19 mouse cellular contexts compared by ENCODE assay signal in the genomic region with DNA sequence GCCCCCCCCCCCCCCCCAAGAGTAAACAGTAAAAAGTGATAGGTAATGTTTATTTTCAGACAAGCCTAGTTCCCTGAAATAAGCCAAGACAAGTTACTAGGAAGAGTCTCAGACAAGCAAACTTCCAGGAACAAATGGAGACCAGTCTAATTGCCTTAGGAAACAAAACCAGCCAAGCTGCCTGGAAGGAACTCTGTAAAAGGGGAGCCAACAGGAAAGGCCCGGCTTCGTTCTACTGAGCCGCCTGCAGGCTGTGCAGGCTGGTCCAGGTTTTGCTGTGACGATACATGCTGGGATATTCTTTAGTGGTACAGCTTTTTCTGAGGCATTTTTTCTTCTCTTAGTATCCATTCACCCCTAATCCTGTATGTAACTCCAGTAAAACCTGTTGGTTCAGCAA.
DNase-seq lines count a peak whose midpoint lies in the region; ATAC-seq and TF ChIP-seq lines count a peak whose summit lies in the region.
"Had no signal": no experiment of that assay in that cellular context is flagged by ENCODE, and none has a peak within 500 bp of the region (broad histone marks: within the 10 kb centered on the region; RNA-seq: fewer than 3 reads in every experiment).

No protein-coding gene starts in this region.

- H3K36me3 ChIP-seq in embryonic facial prominence, embryonic 11.5 days (replicated peaks; ENCODE audit: control insufficient read depth, insufficient read depth, low read depth, low read length), result no peaks in the 10 kb centered on the region
- no peaks in the 10 kb centered on the region for H3K36me3 ChIP-seq in embryonic facial prominence, embryonic 10.5 days (replicated peaks)
- no peaks in the 10 kb centered on the region for H3K36me3 ChIP-seq in heart, postnatal 0 days (replicated peaks; ENCODE audit: control insufficient read depth, insufficient read depth, low read length)
- no peaks in the 10 kb centered on the region for H3K36me3 ChIP-seq in heart, embryonic 11.5 days (ENCODE audit: control insufficient read depth, insufficient read depth, low read length)
- H3K36me3 ChIP-seq in embryonic facial prominence, embryonic 14.5 days (ENCODE audit: control insufficient read depth, insufficient read depth, low read length), result no peaks in the 10 kb centered on the region
- H3K36me3 ChIP-seq in stomach, postnatal 0 days (ENCODE audit: control insufficient read depth, insufficient read depth, low read length), result no peaks in the 10 kb centered on the region
- H3K36me3 ChIP-seq: heart, embryonic 13.5 days; hindbrain, embryonic 12.5 days had no signal

- no peak for ATAC-seq in embryonic facial prominence, embryonic 11.5 days (replicated peaks; ENCODE audit: insufficient number of reproducible peaks, low FRiP score, low TSS enrichment, low read depth)
- ATAC-seq in heart, postnatal 0 days (ENCODE audit: insufficient read depth, low read depth), result no peak
- ATAC-seq in heart, embryonic 11.5 days (replicated peaks; ENCODE audit: insufficient number of reproducible peaks, low FRiP score, low TSS enrichment), result no peak
- ATAC-seq in embryonic facial prominence, embryonic 14.5 days (ENCODE audit: low read depth), result peak; percentile 76
- peak; percentile 92 for ATAC-seq in stomach, postnatal 0 days (ENCODE audit: low FRiP score, low TSS enrichment)
- ATAC-seq: hindbrain, embryonic 16.5 days; inflammation-experienced regulatory T-cells, adult 6 months had no signal

- no peaks in the 10 kb centered on the region for H3K4me1 ChIP-seq in embryonic facial prominence, embryonic 11.5 days (ENCODE audit: control insufficient read depth, insufficient read depth, low read length)
- no peaks in the 10 kb centered on the region for H3K4me1 ChIP-seq in embryonic facial prominence, embryonic 10.5 days
- no peaks in the 10 kb centered on the region for H3K4me1 ChIP-seq in heart, postnatal 0 days (ENCODE audit: control insufficient read depth, insufficient read depth)
- H3K4me1 ChIP-seq in heart, embryonic 11.5 days (ENCODE audit: control insufficient read depth, insufficient read depth, low read length), result no peaks in the 10 kb centered on the region
- no peaks in the 10 kb centered on the region for H3K4me1 ChIP-seq in embryonic facial prominence, embryonic 14.5 days (ENCODE audit: control insufficient read depth, insufficient read depth, low read length)
- no peaks in the 10 kb centered on the region for H3K4me1 ChIP-seq in stomach, postnatal 0 days (replicated peaks; ENCODE audit: control insufficient read depth, insufficient read depth)
- H3K4me1 ChIP-seq: heart, embryonic 13.5 days; hindbrain, embryonic 12.5 days had no signal

- WGBS in embryonic facial prominence, embryonic 11.5 days, result 61% methylated on average over 4 of the region's 4 CpGs
- WGBS in embryonic facial prominence, embryonic 10.5 days, result 68% methylated on average over 4 of the region's 4 CpGs
- 52% methylated on average over 4 of the region's 4 CpGs for WGBS in heart, postnatal 0 days
- WGBS in heart, embryonic 11.5 days (ENCODE audit: insufficient replicate concordance), result 51% methylated on average over 4 of the region's 4 CpGs
- 30% methylated on average over 4 of the region's 4 CpGs for WGBS in embryonic facial prominence, embryonic 14.5 days
- 53% methylated on average over 4 of the region's 4 CpGs for WGBS in stomach, postnatal 0 days

- no peak overlapping the region for H3K9ac ChIP-seq in embryonic facial prominence, embryonic 11.5 days (replicated peaks; ENCODE audit: low read length)
- no peak overlapping the region for H3K9ac ChIP-seq in heart, postnatal 0 days (replicated peaks; ENCODE audit: low read depth, low read length)
- H3K9ac ChIP-seq in heart, embryonic 11.5 days (ENCODE audit: low read depth, low read length), result no peak overlapping the region
- H3K9ac ChIP-seq in embryonic facial prominence, embryonic 14.5 days (ENCODE audit: low read depth, low read length), result no peak overlapping the region
- no peak overlapping the region for H3K9ac ChIP-seq in stomach, postnatal 0 days (ENCODE audit: low read length)
- H3K9ac ChIP-seq: heart, embryonic 13.5 days; hindbrain, embryonic 12.5 days had no signal

- no peaks in the 10 kb centered on the region for H3K27me3 ChIP-seq in embryonic facial prominence, embryonic 11.5 days (ENCODE audit: control insufficient read depth, insufficient read depth, low read length)
- no peaks in the 10 kb centered on the region for H3K27me3 ChIP-seq in embryonic facial prominence, embryonic 10.5 days (replicated peaks; ENCODE audit: low read depth, poor library complexity, severe bottlenecking)
- H3K27me3 ChIP-seq in heart, postnatal 0 days (ENCODE audit: control insufficient read depth, insufficient read depth, low read length), result no peaks in the 10 kb centered on the region
- no peaks in the 10 kb centered on the region for H3K27me3 ChIP-seq in heart, embryonic 11.5 days (ENCODE audit: control insufficient read depth, insufficient read depth, low read length)
- no peaks in the 10 kb centered on the region for H3K27me3 ChIP-seq in embryonic facial prominence, embryonic 14.5 days (replicated peaks; ENCODE audit: control insufficient read depth, insufficient read depth, low read length)
- H3K27me3 ChIP-seq in stomach, postnatal 0 days (ENCODE audit: control insufficient read depth, insufficient read depth, low read length), result no peaks in the 10 kb centered on the region
- H3K27me3 ChIP-seq: heart, embryonic 13.5 days; hindbrain, embryonic 12.5 days had no signal

- no peaks in the 10 kb centered on the region for H3K9me3 ChIP-seq in embryonic facial prominence, embryonic 11.5 days (replicated peaks; ENCODE audit: control insufficient read depth, low read length)
- H3K9me3 ChIP-seq in embryonic facial prominence, embryonic 10.5 days, result no peaks in the 10 kb centered on the region
- H3K9me3 ChIP-seq in heart, postnatal 0 days (replicated peaks; ENCODE audit: control insufficient read depth, low read length), result no peaks in the 10 kb centered on the region
- H3K9me3 ChIP-seq in heart, embryonic 11.5 days (replicated peaks; ENCODE audit: control insufficient read depth, low read length), result no peaks in the 10 kb centered on the region
- H3K9me3 ChIP-seq in embryonic facial prominence, embryonic 14.5 days (ENCODE audit: control insufficient read depth, low read length), result no peaks in the 10 kb centered on the region
- no peaks in the 10 kb centered on the region for H3K9me3 ChIP-seq in stomach, postnatal 0 days (ENCODE audit: control insufficient read depth, low read length)
- H3K9me3 ChIP-seq: heart, embryonic 13.5 days; hindbrain, embryonic 12.5 days had no signal

- DNase-seq in embryonic facial prominence, embryonic 11.5 days (ENCODE audit: low spot score), result peak; percentile 2
- DNase-seq in embryonic facial prominence, embryonic 10.5 days (ENCODE audit: low spot score), result no peak
- peak; percentile 6 for DNase-seq in heart, postnatal 0 days (ENCODE audit: low spot score)
- peak; percentile 14 for DNase-seq in embryonic facial prominence, embryonic 14.5 days (ENCODE audit: low spot score)
- DNase-seq in stomach, postnatal 0 days (ENCODE audit: low spot score), result peak; percentile 35
- DNase-seq in kidney, postnatal 25 days, result no peak
- DNase-seq: adrenal gland, postnatal 10 days; cerebellum, adult 11 months; cerebellum, adult 8-10 months; cerebellum, postnatal 14 days; gastrocnemius, adult 2 months; gastrocnemius, postnatal 25 days; heart, postnatal 10 days; heart, postnatal 4 days had no signal

- no peak overlapping the region for H3K27ac ChIP-seq in embryonic facial prominence, embryonic 11.5 days (replicated peaks; ENCODE audit: low read depth, low read length)
- no peak overlapping the region for H3K27ac ChIP-seq in embryonic facial prominence, embryonic 10.5 days (replicated peaks)
- no peak overlapping the region for H3K27ac ChIP-seq in heart, postnatal 0 days (ENCODE audit: low read depth)
- H3K27ac ChIP-seq in heart, embryonic 11.5 days (ENCODE audit: low read depth, low read length), result no peak overlapping the region
- no peak overlapping the region for H3K27ac ChIP-seq in embryonic facial prominence, embryonic 14.5 days (replicated peaks; ENCODE audit: low read depth, low read length)
- no peak overlapping the region for H3K27ac ChIP-seq in stomach, postnatal 0 days (replicated peaks)
- H3K27ac ChIP-seq: gastrocnemius, adult 2 months; heart, embryonic 13.5 days; hindbrain, embryonic 12.5 days had no signal

- no peak overlapping the region for H3K4me3 ChIP-seq in embryonic facial prominence, embryonic 11.5 days (ENCODE audit: low read depth, low read length)
- no peak overlapping the region for H3K4me3 ChIP-seq in embryonic facial prominence, embryonic 10.5 days
- no peak overlapping the region for H3K4me3 ChIP-seq in heart, postnatal 0 days (ENCODE audit: low read depth, low read length)
- no peak overlapping the region for H3K4me3 ChIP-seq in heart, embryonic 11.5 days (ENCODE audit: low read depth, low read length)
- no peak overlapping the region for H3K4me3 ChIP-seq in embryonic facial prominence, embryonic 14.5 days (ENCODE audit: low read depth, low read length)
- no peak overlapping the region for H3K4me3 ChIP-seq in stomach, postnatal 0 days (ENCODE audit: low read depth, low read length)
- H3K4me3 ChIP-seq: gastrocnemius, adult 2 months; heart, embryonic 13.5 days; hindbrain, embryonic 12.5 days had no signal

- no peak overlapping the region for H3K4me2 ChIP-seq in embryonic facial prominence, embryonic 11.5 days (ENCODE audit: low read depth, low read length)
- no peak overlapping the region for H3K4me2 ChIP-seq in heart, postnatal 0 days (ENCODE audit: low read depth, low read length)
- H3K4me2 ChIP-seq in heart, embryonic 11.5 days, result no peak overlapping the region
- H3K4me2 ChIP-seq in embryonic facial prominence, embryonic 14.5 days (ENCODE audit: low read depth, low read length), result no peak overlapping the region
- H3K4me2 ChIP-seq in stomach, postnatal 0 days (replicated peaks; ENCODE audit: low read depth), result no peak overlapping the region
- H3K4me2 ChIP-seq: heart, embryonic 13.5 days; hindbrain, embryonic 12.5 days had no signal

- no peak for TF ChIP-seq EP300 in heart, postnatal 0 days (IDR thresholded peaks at IDR 0.05; ENCODE audit: low read depth)
- TF ChIP-seq EP300 in stomach, postnatal 0 days (optimal IDR thresholded peaks at IDR 0.05), result no peak

- no peak for TF ChIP-seq CTCF in heart, postnatal 0 days (IDR thresholded peaks at IDR 0.05; ENCODE audit: low read depth)
- TF ChIP-seq CTCF in stomach, postnatal 0 days (IDR thresholded peaks at IDR 0.05; ENCODE audit: low read depth), result no peak

Comparison
In these comparisons a context has a peak if more than half of its experiments do, and no peak if none do; other contexts are left out.
1. ATAC-seq: peak in embryonic facial prominence, embryonic 14.5 days (single experiment) and stomach, postnatal 0 days (single experiment); none in embryonic facial prominence, embryonic 11.5 days (single experiment), heart, postnatal 0 days (single experiment) and heart, embryonic 11.5 days (single experiment).
2. DNase-seq: peak in embryonic facial prominence, embryonic 11.5 days (single experiment), heart, postnatal 0 days (single experiment), embryonic facial prominence, embryonic 14.5 days (single experiment) and stomach, postnatal 0 days (single experiment); none in embryonic facial prominence, embryonic 10.5 days (single experiment) and kidney, postnatal 25 days (0 of 2).